Mouse (Mus musculus): ENCODE results near the gene Tubg1. TPM values are rescaled to one million over a fixed set of nuclear protein-coding genes. Genes with fewer than 3 reads are reported as not detected.

Gene Tubg1
- polyA plus RNA-seq, 1 experiment: 27.3 TPM

- Histone ChIP-seq H3K27me3 (ENCODE audit: control insufficient read depth, insufficient read depth, low read length) (peaks cover 2% of the 10 kb centered on the region), H3K4me1 (ENCODE audit: control insufficient read depth, insufficient read depth, low read length) (peaks cover 7% of the 10 kb centered on the region), H3K27ac (ENCODE audit: control insufficient read depth, insufficient read depth, low read depth, low read length) (peak overlapping the region; percentile 26; the same call in 1 of the 2 replicates), H3K36me3 (ENCODE audit: control insufficient read depth, insufficient read depth, low read length) (no peaks in the 10 kb centered on the region), H3K4me3 (ENCODE audit: control insufficient read depth, low read depth, low read length) (no peak overlapping the region)
- TF ChIP-seq POLR2A (IDR thresholded peaks at IDR 0.05; ENCODE audit: control insufficient read depth, low read depth, low read length) (no peak), CTCF (IDR thresholded peaks at IDR 0.05; ENCODE audit: control insufficient read depth, insufficient read depth, insufficient replicate concordance, low read depth, low read length) (no peak)
Measured at GRCm38 (mm10) chr11:101162301-101162700, 42.6 kb downstream of the Tubg1 start.

DNA sequence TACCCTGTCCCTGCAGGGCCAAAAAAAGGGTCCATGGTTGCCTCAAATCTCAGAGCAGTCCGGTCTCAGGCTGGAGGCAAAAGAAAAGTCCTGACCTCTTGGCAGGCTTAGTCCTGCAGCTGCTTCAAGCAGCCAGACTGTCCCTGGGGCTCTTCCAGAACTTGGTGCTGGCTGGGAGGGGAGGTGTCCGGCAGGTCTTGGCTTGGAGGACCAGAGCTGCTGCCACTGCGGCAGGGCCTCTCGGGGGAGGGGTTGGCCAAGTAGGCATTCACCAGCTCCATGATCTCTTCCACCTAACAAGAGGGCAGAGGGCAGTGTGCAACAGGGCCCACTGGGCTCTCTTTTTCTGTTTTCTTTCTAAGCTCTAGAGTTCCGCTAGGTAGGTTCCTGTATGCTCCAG lies 43.0 kb downstream of the Tubg1 start:
- Histone ChIP-seq H3K27me3 (ENCODE audit: control insufficient read depth, insufficient read depth, low read length) (peaks cover 2% of the 10 kb centered on the region), H3K36me3 (ENCODE audit: control insufficient read depth, insufficient read depth, low read length) (no peaks in the 10 kb centered on the region), H3K4me1 (ENCODE audit: control insufficient read depth, insufficient read depth, low read length) (peaks cover 7% of the 10 kb centered on the region), H3K27ac (ENCODE audit: control insufficient read depth, insufficient read depth, low read depth, low read length) (no peak overlapping the region; the same call in 1 of the 2 replicates), H3K4me3 (ENCODE audit: control insufficient read depth, low read depth, low read length) (no peak overlapping the region)
- TF ChIP-seq CTCF (IDR thresholded peaks at IDR 0.05; ENCODE audit: control insufficient read depth, insufficient read depth, insufficient replicate concordance, low read depth, low read length): no peak
- TF ChIP-seq POLR2A (IDR thresholded peaks at IDR 0.05; ENCODE audit: control insufficient read depth, low read depth, low read length): no peak

DNA sequence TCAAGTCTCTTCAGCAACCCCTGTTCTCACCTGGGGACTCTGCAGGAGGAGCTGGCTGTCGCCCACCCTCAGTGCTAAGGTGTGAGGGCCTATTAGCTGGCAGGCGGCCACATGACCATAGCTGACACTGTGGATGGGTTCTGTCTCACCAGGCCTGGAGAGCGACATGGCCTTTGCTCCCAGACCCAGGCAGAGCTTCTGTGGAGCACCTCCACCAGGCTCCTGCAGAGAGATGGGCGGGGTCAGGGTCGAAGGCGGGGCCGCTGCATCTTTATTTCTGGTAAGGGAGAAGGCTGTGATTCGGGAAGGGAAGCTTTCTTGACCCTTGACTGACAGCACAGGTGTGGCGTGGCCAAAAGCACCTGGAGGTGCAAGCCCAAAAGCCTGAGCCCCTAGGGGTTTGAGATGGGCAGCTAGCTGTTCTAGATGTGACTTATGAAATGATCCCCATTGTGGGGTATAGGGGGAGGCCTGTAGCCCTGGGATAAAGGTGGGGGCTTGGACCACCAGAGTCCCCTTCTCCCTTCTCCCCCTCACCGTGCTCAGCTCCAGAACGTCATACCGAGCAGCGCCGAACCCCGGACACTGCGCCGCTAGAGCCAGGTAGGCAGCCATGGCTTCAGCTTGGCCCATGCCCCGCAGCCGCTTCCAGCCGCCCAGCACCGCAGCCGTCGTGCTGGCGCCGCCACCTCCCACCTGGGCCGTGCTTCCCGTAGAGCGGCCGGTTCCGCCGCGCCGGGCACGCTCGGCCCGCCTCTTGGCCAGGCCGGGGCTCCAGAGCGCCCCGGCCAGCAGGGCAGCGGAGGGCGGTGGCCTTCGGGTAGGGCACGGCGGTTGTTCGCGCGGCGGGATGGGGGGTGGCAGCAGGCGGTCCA lies 44.0 kb downstream of the Tubg1 start:
- Histone ChIP-seq H3K36me3 (ENCODE audit: control insufficient read depth, insufficient read depth, low read length) (no peaks in the 10 kb centered on the region), H3K4me1 (ENCODE audit: control insufficient read depth, insufficient read depth, low read length) (peaks cover 7% of the 10 kb centered on the region), H3K27me3 (ENCODE audit: control insufficient read depth, insufficient read depth, low read length) (peaks cover 2% of the 10 kb centered on the region), H3K27ac (ENCODE audit: control insufficient read depth, insufficient read depth, low read depth, low read length) (no peak overlapping the region), H3K4me3 (ENCODE audit: control insufficient read depth, low read depth, low read length) (no peak overlapping the region; the same call in 1 of the 2 replicates)
- no peak for TF ChIP-seq CTCF (IDR thresholded peaks at IDR 0.05; ENCODE audit: control insufficient read depth, insufficient read depth, insufficient replicate concordance, low read depth, low read length)
- TF ChIP-seq POLR2A (IDR thresholded peaks at IDR 0.05; ENCODE audit: control insufficient read depth, low read depth, low read length): no peak

- Histone ChIP-seq H3K27me3 (ENCODE audit: control insufficient read depth, insufficient read depth, low read length) (peaks cover 2% of the 10 kb centered on the region), H3K4me3 (ENCODE audit: control insufficient read depth, low read depth, low read length) (no peak overlapping the region; the same call in 1 of the 2 replicates), H3K36me3 (ENCODE audit: control insufficient read depth, insufficient read depth, low read length) (no peaks in the 10 kb centered on the region), H3K4me1 (ENCODE audit: control insufficient read depth, insufficient read depth, low read length) (peaks cover 7% of the 10 kb centered on the region), H3K27ac (ENCODE audit: control insufficient read depth, insufficient read depth, low read depth, low read length) (no peak overlapping the region)
- no peak for TF ChIP-seq POLR2A (IDR thresholded peaks at IDR 0.05; ENCODE audit: control insufficient read depth, low read depth, low read length)
- no peak for TF ChIP-seq CTCF (IDR thresholded peaks at IDR 0.05; ENCODE audit: control insufficient read depth, insufficient read depth, insufficient replicate concordance, low read depth, low read length)
Measured at GRCm38 (mm10) chr11:101164351-101164665, 44.6 kb downstream of the Tubg1 start.

- H3K27me3 ChIP-seq (ENCODE audit: control insufficient read depth, insufficient read depth, low read length): peaks cover 2% of the 10 kb centered on the region
- no peak for TF ChIP-seq POLR2A (IDR thresholded peaks at IDR 0.05; ENCODE audit: control insufficient read depth, low read depth, low read length)
- TF ChIP-seq CTCF (IDR thresholded peaks at IDR 0.05; ENCODE audit: control insufficient read depth, insufficient read depth, insufficient replicate concordance, low read depth, low read length): no peak
- no peak overlapping the region for H3K4me3 ChIP-seq (ENCODE audit: control insufficient read depth, low read depth, low read length)
- no peaks in the 10 kb centered on the region for H3K36me3 ChIP-seq (ENCODE audit: control insufficient read depth, insufficient read depth, low read length)
- H3K4me1 ChIP-seq (ENCODE audit: control insufficient read depth, insufficient read depth, low read length): peaks cover 9% of the 10 kb centered on the region
- no peak overlapping the region for H3K27ac ChIP-seq (ENCODE audit: control insufficient read depth, insufficient read depth, low read depth, low read length)
Measured at GRCm38 (mm10) chr11:101164677-101165580, 45.2 kb downstream of the Tubg1 start.

GRCm38 (mm10) chr11:101166357-101166756 lies 46.6 kb downstream of the Tubg1 start:
- TF ChIP-seq POLR2A (IDR thresholded peaks at IDR 0.05; ENCODE audit: control insufficient read depth, low read depth, low read length) (no peak), CTCF (IDR thresholded peaks at IDR 0.05; ENCODE audit: control insufficient read depth, insufficient read depth, insufficient replicate concordance, low read depth, low read length) (no peak)
- H3K36me3 ChIP-seq (ENCODE audit: control insufficient read depth, insufficient read depth, low read length): no peaks in the 10 kb centered on the region
- no peak overlapping the region for H3K4me3 ChIP-seq (ENCODE audit: control insufficient read depth, low read depth, low read length)
- H3K27me3 ChIP-seq (ENCODE audit: control insufficient read depth, insufficient read depth, low read length): peaks cover 2% of the 10 kb centered on the region
- H3K27ac ChIP-seq (ENCODE audit: control insufficient read depth, insufficient read depth, low read depth, low read length): no peak overlapping the region
- H3K4me1 ChIP-seq (ENCODE audit: control insufficient read depth, insufficient read depth, low read length): peaks cover 19% of the 10 kb centered on the region
